Mouse (Mus musculus) neural tube, embryonic 11.5 days (tissue): ENCODE data around the gene Gas2. TPM values are rescaled to one million over a fixed set of nuclear protein-coding genes. Genes with fewer than 3 reads are reported as not detected.

Experiments used
- ATAC-seq: fragments of 200-750 bp; cut with Nextera tagmentation; 2 replicates; pipeline ENCODE4 v1.8.0; 2017; ENCODE audit warnings: moderate number of reproducible peaks, mild to moderate bottlenecking, moderate TSS enrichment, moderate library complexity; ENCODE audit not compliant: insufficient read depth, low FRiP score, low TSS enrichment
- DNase-seq: peaks from one replicate; pipeline ENCODE4 v3.0.0-alpha.2; 2015; ENCODE audit warnings: low spot score
- H3K27ac ChIP-seq: fragments of 300-500 bp; sonication (generic); 2 replicates; pipeline ENCODE4 v1.5.1; 2014; ENCODE audit warnings: low read depth, mild to moderate bottlenecking, low read length
- H3K27me3 ChIP-seq: fragments of 300-500 bp; sonication (generic); 2 replicates; pipeline ENCODE4 v1.6.1; 2014; ENCODE audit warnings: mild to moderate bottlenecking, low read length, mixed read lengths; ENCODE audit not compliant: control insufficient read depth, insufficient read depth
- H3K36me3 ChIP-seq: fragments of 300-500 bp; sonication (generic); 2 replicates; pipeline ENCODE4 v1.6.1; 2014; ENCODE audit warnings: mild to moderate bottlenecking, low read length, moderate library complexity, mixed read lengths; ENCODE audit not compliant: control insufficient read depth, insufficient read depth
- H3K4me1 ChIP-seq: fragments of 300-500 bp; sonication (generic); 2 replicates; pipeline ENCODE4 v1.6.1; 2014; ENCODE audit warnings: low read length, mixed read lengths; ENCODE audit not compliant: control insufficient read depth, insufficient read depth
- H3K4me2 ChIP-seq: fragments of 300-500 bp; sonication (generic); 2 replicates; pipeline ENCODE4 v1.6.1; 2014; ENCODE audit warnings: low read depth, mild to moderate bottlenecking, moderate library complexity
- H3K4me3 ChIP-seq: fragments of 300-500 bp; sonication (generic); 2 replicates; pipeline ENCODE4 v1.5.1; 2014; ENCODE audit warnings: low read depth, low read length
- H3K9ac ChIP-seq: fragments of 300-500 bp; sonication (generic); 2 replicates; pipeline ENCODE4 v1.6.1; 2014; ENCODE audit warnings: mild to moderate bottlenecking, low read length
- H3K9me3 ChIP-seq: fragments of 300-500 bp; sonication (generic); 2 replicates; pipeline ENCODE4 v1.6.1; 2016; ENCODE audit warnings: low read length; ENCODE audit not compliant: control insufficient read depth
- WGBS: fragments of 180-500 bp; shearing (Covaris S2); extraction: QIAGEN DNeasy Blood & Tissue Kit; methylation state at CpG from one replicate; pipeline ENCODE4 v1.1.7; 2014; 5-methylcytosine and 5-hydroxymethylcytosine counted together
- polyA plus RNA-seq: library from polyadenylated mRNA; unstranded; fragments of >200 nt; fragmentation: Nextera tagmentation; extraction: Ambion mirVana; gene quantifications from 2 replicates; pipeline ENCODE4 v1.2.1, GENCODE M21; 2014

Gas2 gene
- polyA plus RNA-seq, 1 experiment from 2014 or later = 49.0 TPM

- no peaks in the 10 kb centered on the region for H3K36me3 ChIP-seq
- DNase-seq (no peak), ATAC-seq (no peak)
- H3K4me3 ChIP-seq = no peak overlapping the region
- 87% methylated on average over 4 of the region's 4 CpGs for WGBS
- H3K27ac ChIP-seq = no peak overlapping the region
- H3K9me3 ChIP-seq = no peaks in the 10 kb centered on the region
- H3K4me1 ChIP-seq = no peaks in the 10 kb centered on the region
- H3K27me3 ChIP-seq = no peaks in the 10 kb centered on the region
- no peak overlapping the region for H3K9ac ChIP-seq
- no peak overlapping the region for H3K4me2 ChIP-seq
Observed at GRCm38 (mm10) chr7:51893008-51893407, 31.2 kb downstream of the Gas2 start.

DNA sequence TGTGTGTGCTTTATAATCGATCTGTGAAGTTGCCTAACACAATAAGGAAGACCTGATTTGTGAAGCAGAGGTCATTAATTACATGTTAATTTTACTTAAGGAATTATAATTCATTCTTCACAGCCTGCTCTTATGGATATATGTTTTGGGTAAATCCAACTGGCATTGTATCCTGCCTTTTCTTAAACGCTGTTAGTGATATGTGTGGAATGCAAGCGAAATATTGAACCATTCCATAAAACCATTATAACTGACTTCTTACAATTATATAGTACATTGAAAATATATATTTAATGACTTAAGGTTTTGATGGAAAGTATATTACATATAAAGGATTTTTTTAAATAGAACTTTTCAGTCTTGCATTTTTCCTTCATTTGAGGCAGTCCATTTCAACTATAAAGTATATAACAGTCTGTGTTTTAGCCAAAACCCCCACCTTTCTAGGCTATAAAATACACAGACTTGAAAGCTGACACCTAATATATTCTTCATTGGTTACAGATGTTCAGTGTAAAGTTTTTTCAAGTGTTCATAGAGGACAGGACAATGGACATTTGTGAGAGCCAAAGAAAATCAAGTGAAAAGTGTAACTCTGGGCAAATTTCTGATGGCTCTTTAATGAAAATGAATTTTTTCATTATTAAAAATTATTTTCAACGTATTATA lies 32.5 kb downstream of the Gas2 start:
- WGBS = 80% methylated on average over 4 of the region's 4 CpGs
- Histone ChIP-seq H3K4me2 (no peak overlapping the region), H3K9ac (no peak overlapping the region), H3K27me3 (no peaks in the 10 kb centered on the region), H3K36me3 (no peaks in the 10 kb centered on the region), H3K4me1 (no peaks in the 10 kb centered on the region), H3K9me3 (no peaks in the 10 kb centered on the region), H3K27ac (no peak overlapping the region), H3K4me3 (no peak overlapping the region)
- DNase-seq (no peak), ATAC-seq (no peak)

DNA sequence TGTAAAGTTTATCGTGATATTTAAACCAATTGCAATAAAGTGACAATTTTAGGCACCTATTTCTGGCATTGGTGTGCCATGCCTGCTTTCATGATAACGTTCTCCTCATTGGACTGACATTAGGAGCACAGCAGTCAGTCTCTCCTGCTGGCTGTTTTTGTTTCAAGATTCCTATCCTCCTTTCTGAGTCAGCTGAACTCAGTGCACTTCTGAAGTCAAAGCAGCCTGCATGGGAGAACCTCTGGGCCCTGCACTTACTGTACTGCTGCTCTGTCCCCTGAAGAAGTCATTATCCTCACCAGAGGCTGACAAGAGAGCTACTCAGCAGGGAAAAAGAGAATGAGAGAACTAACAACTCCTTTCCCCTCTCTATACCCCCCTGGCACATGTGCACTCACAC lies 33.1 kb downstream of the Gas2 start:
- ATAC-seq (no peak), DNase-seq (peak; percentile 16)
- no peaks in the 10 kb centered on the region for H3K9me3 ChIP-seq
- no peak overlapping the region for H3K4me2 ChIP-seq
- no peak overlapping the region for H3K9ac ChIP-seq
- H3K36me3 ChIP-seq = no peaks in the 10 kb centered on the region
- H3K4me1 ChIP-seq = no peaks in the 10 kb centered on the region
- no peaks in the 10 kb centered on the region for H3K27me3 ChIP-seq
- H3K27ac ChIP-seq = 0 out of 2 replicates have a peak overlapping the region, but pooled peaks have one; percentile 34
- 56% methylated on average over 2 of the region's 2 CpGs for WGBS
- no peak overlapping the region for H3K4me3 ChIP-seq

- Histone ChIP-seq H3K4me2 (no peak overlapping the region), H3K36me3 (no peaks in the 10 kb centered on the region), H3K9me3 (no peaks in the 10 kb centered on the region), H3K4me3 (no peak overlapping the region), H3K27me3 (no peaks in the 10 kb centered on the region), H3K9ac (no peak overlapping the region), H3K27ac (no peak overlapping the region), H3K4me1 (no peaks in the 10 kb centered on the region)
- ATAC-seq (no peak), DNase-seq (peak; percentile 16)
- 74% methylated on average over 6 of the region's 6 CpGs for WGBS
Observed at GRCm38 (mm10) chr7:51899066-51899465, 37.3 kb downstream of the Gas2 start.

DNA sequence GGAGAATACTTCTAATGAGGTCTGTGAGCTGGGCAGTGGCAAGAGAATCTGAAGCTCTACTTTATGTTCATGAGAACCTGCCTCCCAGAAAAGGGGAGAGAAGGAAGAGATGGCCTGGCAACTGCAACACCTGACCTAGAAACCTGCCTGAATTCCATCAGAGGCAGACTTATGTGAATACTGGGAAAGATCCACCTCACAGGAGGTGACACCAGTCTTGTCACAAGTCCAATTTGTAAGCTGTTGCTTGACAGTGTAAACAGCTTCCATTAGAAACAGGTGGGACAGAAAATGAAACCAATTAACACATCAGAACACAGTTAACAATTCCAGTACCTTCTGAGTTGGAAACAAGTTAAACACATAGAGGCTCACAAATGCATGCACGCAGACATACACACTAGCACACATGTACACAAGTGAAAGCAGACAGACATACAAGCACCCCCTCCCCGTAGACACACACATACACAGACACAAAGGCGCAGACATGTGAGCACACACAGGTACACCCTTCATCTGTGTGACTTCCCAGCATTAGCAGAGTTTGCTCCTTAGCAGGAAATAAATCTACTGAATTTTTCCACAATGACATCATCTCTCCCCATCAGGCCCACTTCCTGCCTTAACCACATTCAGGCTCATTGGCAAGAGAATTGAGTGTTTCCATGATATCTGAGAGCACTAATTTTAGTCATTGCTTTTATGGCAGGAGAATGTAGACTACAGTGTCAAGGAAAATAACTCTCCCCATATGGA lies 51.7 kb downstream of the Gas2 start:
- Histone ChIP-seq H3K27me3 (no peaks in the 10 kb centered on the region), H3K9me3 (no peaks in the 10 kb centered on the region), H3K27ac (no peak overlapping the region), H3K4me1 (no peaks in the 10 kb centered on the region), H3K36me3 (no peaks in the 10 kb centered on the region), H3K4me3 (no peak overlapping the region), H3K4me2 (no peak overlapping the region), H3K9ac (no peak overlapping the region)
- 87% methylated on average over 3 of the region's 3 CpGs for WGBS
- peak; percentile 10 for DNase-seq
- ATAC-seq = no peak

GRCm38 (mm10) chr7:51914132-51914531 lies 52.3 kb downstream of the Gas2 start:
- ATAC-seq = no peak
- no peaks in the 10 kb centered on the region for H3K36me3 ChIP-seq
- no peak overlapping the region for H3K4me3 ChIP-seq
- no peaks in the 10 kb centered on the region for H3K9me3 ChIP-seq
- peak; percentile 15 for DNase-seq
- H3K9ac ChIP-seq = no peak overlapping the region
- no peak overlapping the region for H3K27ac ChIP-seq
- no peak overlapping the region for H3K4me2 ChIP-seq
- no peaks in the 10 kb centered on the region for H3K27me3 ChIP-seq
- H3K4me1 ChIP-seq = no peaks in the 10 kb centered on the region
- 41% methylated on average over 2 of the region's 2 CpGs for WGBS

DNA sequence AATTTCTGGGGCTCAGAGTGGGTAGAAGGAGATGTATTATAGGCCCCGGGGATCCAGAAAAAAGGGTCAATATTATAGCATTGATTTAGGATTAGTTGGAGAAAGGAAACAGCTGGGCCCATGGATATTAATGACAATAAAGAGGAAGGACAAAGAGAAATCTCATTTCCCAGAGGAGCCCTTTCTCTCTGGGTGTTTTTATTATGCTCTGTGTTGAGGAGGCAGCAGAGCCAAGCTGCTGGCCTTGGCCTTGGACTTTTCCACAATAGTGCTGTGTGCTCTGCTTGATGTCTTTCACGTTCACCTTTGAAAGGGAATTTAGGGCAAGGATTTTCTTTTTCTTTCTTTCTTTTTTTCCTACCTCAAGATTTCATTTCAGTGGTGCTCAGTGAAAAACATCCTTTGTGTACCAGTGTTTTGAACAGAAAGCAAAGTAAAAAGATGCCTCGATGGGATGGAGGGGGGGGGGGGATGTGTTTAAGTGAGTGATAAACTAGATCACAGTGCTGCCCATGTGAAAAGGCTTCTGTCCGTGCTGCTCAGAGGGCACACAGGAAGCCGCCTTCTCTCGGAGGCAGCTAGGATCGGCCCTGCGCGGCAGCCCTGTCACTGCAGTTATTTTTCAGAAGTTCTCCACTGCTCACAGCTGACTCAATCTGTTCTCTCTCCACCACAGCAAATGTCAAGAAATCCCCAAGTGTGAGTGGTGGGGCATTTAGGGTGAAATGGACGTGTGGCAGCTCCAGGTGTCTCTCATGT lies 67.1 kb downstream of the Gas2 start:
- peak; percentile 61 for DNase-seq
- H3K9me3 ChIP-seq = no peaks in the 10 kb centered on the region
- ATAC-seq = peak; percentile 91
- H3K4me1 ChIP-seq = no peaks in the 10 kb centered on the region; the same call in 1 of the 2 replicates
- H3K4me2 ChIP-seq = no peak overlapping the region
- no peaks in the 10 kb centered on the region; the same call in 1 of the 2 replicates for H3K36me3 ChIP-seq
- peak overlapping the region; percentile 81 for H3K27ac ChIP-seq
- no peak overlapping the region for H3K4me3 ChIP-seq
- H3K27me3 ChIP-seq = no peaks in the 10 kb centered on the region
- WGBS = 31% methylated on average over 10 of the region's 10 CpGs
- no peak overlapping the region for H3K9ac ChIP-seq

DNA sequence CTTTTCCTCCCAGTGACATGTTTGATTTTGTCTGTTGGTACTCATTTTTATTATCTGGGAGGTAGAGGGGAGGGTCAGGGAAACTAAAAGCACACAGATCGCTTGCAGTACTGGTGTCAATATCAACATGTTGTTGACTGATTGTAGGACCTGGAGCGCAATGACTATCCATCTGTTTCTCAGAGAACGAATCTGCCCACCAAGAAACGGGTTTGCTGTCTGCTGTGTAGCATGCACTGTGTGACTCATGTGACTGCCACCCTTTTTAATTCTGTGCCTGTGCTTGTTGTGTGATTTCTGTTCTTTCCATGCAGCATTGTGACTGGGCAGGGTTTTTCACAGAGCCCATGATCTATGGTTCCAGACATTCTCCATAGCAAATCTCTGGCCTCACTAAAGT lies 69.4 kb downstream of the Gas2 start:
- Histone ChIP-seq H3K4me2 (no peak overlapping the region), H3K27me3 (no peaks in the 10 kb centered on the region), H3K36me3 (no peaks in the 10 kb centered on the region; the same call in 1 of the 2 replicates), H3K4me3 (no peak overlapping the region), H3K9ac (no peak overlapping the region), H3K9me3 (no peaks in the 10 kb centered on the region), H3K4me1 (no peaks in the 10 kb centered on the region; the same call in 1 of the 2 replicates), H3K27ac (no peak overlapping the region)
- no peak for ATAC-seq
- no peak for DNase-seq
- 80% methylated on average over 4 of the region's 4 CpGs for WGBS
